Mouse (Mus musculus) heart, embryonic 16.5 days (tissue): ENCODE data around the gene Nradd. TPM values are rescaled to one million over a fixed set of nuclear protein-coding genes. Genes with fewer than 3 reads are reported as not detected.
A peak's percentile ranks its signal among the peaks of the same experiment; 100 is the strongest.

Experiments
- ATAC-seq: fragments of 200-750 bp; cut with Nextera tagmentation; replicated peaks from 2 replicates; pipeline ENCODE4 v1.8.0; 2017; ENCODE audit warnings: moderate number of reproducible peaks; ENCODE audit not compliant: insufficient read depth, low FRiP score; ENCODE audit errors: extremely low read depth
- H3K27ac ChIP-seq: fragments of 300-500 bp; sonication (generic); 2 replicates; pipeline ENCODE4 v1.5.1; 2014; ENCODE audit warnings: mild to moderate bottlenecking, low read length, control low read depth, moderate library complexity
- H3K27me3 ChIP-seq: fragments of 300-500 bp; sonication (generic); 2 replicates; pipeline ENCODE4 v1.6.1; 2014; ENCODE audit warnings: low read length, mixed read lengths; ENCODE audit not compliant: control insufficient read depth, insufficient read depth
- H3K36me3 ChIP-seq: fragments of 300-500 bp; sonication (generic); 2 replicates; pipeline ENCODE4 v1.6.1; 2014; ENCODE audit not compliant: control insufficient read depth, insufficient read depth
- H3K4me1 ChIP-seq: fragments of 300-500 bp; sonication (generic); 2 replicates; pipeline ENCODE4 v1.6.1; 2014; ENCODE audit warnings: low read length, mixed read lengths; ENCODE audit not compliant: control insufficient read depth, insufficient read depth
- H3K4me2 ChIP-seq: fragments of 300-500 bp; sonication (generic); 2 replicates; pipeline ENCODE4 v1.6.1; 2014; ENCODE audit warnings: low read depth, mild to moderate bottlenecking, control low read depth, low read length
- H3K4me3 ChIP-seq: fragments of 300-500 bp; sonication (generic); 2 replicates; pipeline ENCODE4 v1.5.1; 2014; ENCODE audit warnings: mild to moderate bottlenecking, control low read depth, low read length
- H3K9ac ChIP-seq: fragments of 300-500 bp; sonication (generic); 2 replicates; pipeline ENCODE4 v1.6.1; 2014; ENCODE audit warnings: low read length, control low read depth
- H3K9me3 ChIP-seq: fragments of 300-500 bp; sonication (generic); replicated peaks from 2 replicates; pipeline ENCODE4 v1.6.1; 2016; ENCODE audit warnings: low read length; ENCODE audit not compliant: control insufficient read depth
- WGBS: fragments of 180-500 bp; shearing (Covaris S2); extraction: QIAGEN DNeasy Blood & Tissue Kit; methylation state at CpG from one replicate; pipeline ENCODE4 v1.1.7; 2014; 5-methylcytosine and 5-hydroxymethylcytosine counted together
- polyA plus RNA-seq: library from polyadenylated mRNA; unstranded; fragments of >200 nt; fragmentation: Nextera tagmentation; extraction: Ambion mirVana; gene quantifications from 2 replicates; pipeline ENCODE4 v1.2.1, GENCODE M21; 2015

The Nradd gene
- polyA plus RNA-seq, 1 experiment from 2014 or later, result 16.4 TPM

DNA sequence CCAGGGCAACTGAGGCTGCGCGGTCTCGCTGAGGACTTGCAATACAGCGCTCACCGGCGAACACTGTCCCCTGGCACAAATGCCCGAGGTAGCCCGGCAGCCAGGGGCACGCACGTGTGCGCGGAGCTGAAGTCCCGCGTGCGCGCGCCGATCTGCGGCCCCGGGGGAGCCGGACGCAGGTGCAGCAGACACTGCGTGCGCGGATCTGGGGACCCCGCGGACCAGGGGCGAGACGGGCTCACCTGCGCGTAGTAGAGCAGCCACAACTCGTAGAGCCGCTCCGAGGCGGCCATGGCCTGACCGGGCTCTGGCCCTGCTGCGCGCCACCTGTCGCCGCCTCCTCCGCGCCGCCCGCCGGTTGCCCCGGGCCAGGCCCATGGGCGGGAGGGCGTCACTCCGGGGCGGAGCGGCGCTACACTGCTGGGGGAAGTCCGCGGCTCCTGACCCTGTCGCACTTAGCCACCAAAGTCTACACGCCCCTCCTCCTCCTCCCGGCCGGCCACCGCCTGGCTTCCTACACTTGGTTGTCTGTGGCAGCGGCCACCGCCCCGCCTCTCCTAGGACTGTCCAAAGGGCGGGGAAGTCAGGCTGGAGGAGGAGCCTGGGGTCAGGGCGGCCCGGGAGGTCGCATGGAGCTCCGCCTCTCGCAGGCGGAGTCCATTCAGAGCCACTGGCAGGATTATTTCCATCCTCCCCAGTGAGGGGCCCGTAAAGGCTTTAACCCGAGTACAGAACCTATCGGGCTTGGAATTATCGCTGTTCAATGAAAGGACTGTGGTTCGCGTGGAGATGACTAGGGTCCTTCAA lies 29.6 kb upstream of the Nradd start, which contains the start of gene Nbeal2:
Gene Nbeal2, minus strand, starts transcription at position 507 of the 807 bp plus-strand sequence.
- peak within 1 kb of the TSS; percentile 69 for H3K27ac ChIP-seq
- peak within 1 kb of the TSS; percentile 91 for H3K4me2 ChIP-seq
- under 1% methylated on average over 67 of the region's 75 CpGs for WGBS
- ATAC-seq, result peak; percentile 85
- no peaks in the 10 kb centered on the region for H3K36me3 ChIP-seq
- peak within 1 kb of the TSS; percentile 71 for H3K4me3 ChIP-seq
- H3K4me1 ChIP-seq, result peaks cover 39% of the 10 kb centered on the region
- no peaks in the 10 kb centered on the region for H3K9me3 ChIP-seq
- H3K9ac ChIP-seq, result peak within 1 kb of the TSS; percentile 81
- H3K27me3 ChIP-seq, result no peaks in the 10 kb centered on the region

DNA sequence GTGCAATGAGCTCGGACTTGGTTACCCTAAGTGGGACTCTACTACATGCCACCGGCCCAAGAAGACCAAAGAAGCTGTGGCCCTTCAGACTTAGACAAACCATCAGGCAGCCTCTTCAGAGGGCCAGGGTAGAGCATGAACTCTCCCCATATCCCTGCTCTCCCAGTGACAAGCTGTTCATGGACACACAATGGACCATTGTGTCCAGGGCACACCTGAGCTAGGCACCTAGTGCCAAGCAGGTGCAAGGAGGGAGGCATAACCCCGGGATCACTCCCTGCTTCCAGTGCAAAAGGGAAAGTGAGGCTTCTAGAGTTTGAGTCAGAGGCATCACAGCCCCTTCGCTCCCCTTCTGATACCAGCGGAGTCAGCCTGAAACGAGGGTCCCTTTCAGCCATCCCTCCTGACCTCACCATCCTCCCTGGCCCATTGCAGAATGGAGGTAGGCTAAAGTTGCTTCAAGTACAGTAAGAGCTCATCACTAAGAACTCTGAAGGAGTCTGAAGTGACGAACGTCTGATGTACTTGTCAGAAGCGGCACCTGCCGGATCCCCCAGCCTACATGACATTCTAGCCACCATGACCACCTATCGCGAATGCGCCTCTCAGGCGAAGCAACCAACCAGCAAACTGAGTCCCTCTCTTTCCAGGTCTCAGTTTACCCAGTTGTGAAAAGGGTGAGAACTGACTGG lies 28.9 kb upstream of the Nradd start:
- Histone ChIP-seq H3K4me2 (peak overlapping the region; percentile 91), H3K9ac (peak overlapping the region; percentile 81), H3K4me1 (peaks cover 39% of the 10 kb centered on the region), H3K36me3 (no peaks in the 10 kb centered on the region), H3K27me3 (no peaks in the 10 kb centered on the region), H3K9me3 (no peaks in the 10 kb centered on the region), H3K27ac (peak overlapping the region; percentile 46; the same call in 1 of the 2 replicates), H3K4me3 (peak overlapping the region; percentile 71)
- no peak for ATAC-seq
- 19% methylated on average over 14 of the region's 14 CpGs for WGBS

DNA sequence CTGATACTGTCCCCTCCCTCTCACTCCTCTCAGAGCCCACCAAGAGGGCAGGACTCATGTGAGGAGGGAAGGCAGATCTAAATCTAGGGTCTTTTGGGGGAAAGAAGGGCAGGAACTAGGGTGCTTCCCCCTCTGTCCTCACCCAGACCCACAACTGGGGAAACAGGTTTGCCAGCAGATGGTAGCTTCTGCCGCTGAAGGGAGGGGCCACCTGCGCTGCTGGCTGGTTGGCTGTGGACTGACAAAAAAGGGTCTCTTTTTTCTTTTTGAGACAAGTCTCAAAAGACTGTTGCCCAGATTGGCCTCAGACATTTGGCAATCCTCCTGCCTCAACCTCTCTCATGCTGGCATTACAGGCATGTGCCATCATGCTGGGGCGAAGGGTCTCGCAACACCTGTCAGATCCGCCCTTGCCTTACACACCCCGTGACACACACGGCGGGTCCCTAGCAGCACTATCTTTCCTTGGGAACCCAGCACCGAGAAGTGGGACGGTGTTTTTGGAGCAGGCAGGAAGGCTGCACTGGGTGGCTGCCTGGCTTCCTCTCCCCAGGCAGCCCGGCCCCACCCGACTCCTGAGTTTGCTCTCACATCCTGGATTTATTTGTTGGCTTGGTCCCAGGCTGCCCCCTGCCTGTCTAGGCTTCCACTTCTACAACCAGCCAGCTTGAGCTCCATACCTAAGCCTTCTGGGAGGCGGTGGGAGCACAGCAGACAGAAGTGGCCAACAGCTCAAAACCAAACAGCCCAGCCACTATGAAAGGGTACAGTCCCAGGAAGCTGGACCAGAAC lies 27.9 kb upstream of the Nradd start:
- Histone ChIP-seq H3K27ac (peak overlapping the region; percentile 46), H3K9me3 (no peaks in the 10 kb centered on the region), H3K4me3 (peak overlapping the region; percentile 71), H3K9ac (peak overlapping the region; percentile 62), H3K36me3 (no peaks in the 10 kb centered on the region), H3K27me3 (no peaks in the 10 kb centered on the region), H3K4me2 (peak overlapping the region; percentile 91), H3K4me1 (peaks cover 33% of the 10 kb centered on the region)
- no peak for ATAC-seq
- 25% methylated on average over 13 of the region's 13 CpGs for WGBS

DNA sequence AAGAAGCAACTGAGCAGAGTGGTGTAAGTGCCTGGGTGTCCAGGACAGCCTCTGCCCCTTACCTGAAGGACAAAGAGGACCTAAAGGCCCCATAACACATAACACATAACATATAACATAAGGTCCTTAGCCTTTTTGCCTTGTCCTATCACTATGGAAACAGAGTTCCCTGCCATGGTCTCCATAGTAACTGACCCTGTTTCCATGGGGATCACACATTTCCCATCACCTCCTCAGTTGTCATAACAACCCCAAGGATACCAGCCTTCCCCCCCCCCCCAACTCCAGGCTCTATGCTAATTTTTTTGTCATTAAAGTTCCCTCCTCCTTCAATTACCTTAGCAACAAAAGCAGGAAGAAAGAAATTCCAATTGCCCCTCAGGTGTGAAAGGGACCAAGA lies 25.5 kb upstream of the Nradd start:
- no peak overlapping the region for H3K27ac ChIP-seq
- H3K4me1 ChIP-seq, result peaks cover 27% of the 10 kb centered on the region
- no peak overlapping the region for H3K9ac ChIP-seq
- H3K36me3 ChIP-seq, result no peaks in the 10 kb centered on the region
- H3K4me3 ChIP-seq, result no peak overlapping the region
- H3K4me2 ChIP-seq, result no peak overlapping the region
- no peaks in the 10 kb centered on the region for H3K9me3 ChIP-seq
- H3K27me3 ChIP-seq, result no peaks in the 10 kb centered on the region
- no peak for ATAC-seq

DNA sequence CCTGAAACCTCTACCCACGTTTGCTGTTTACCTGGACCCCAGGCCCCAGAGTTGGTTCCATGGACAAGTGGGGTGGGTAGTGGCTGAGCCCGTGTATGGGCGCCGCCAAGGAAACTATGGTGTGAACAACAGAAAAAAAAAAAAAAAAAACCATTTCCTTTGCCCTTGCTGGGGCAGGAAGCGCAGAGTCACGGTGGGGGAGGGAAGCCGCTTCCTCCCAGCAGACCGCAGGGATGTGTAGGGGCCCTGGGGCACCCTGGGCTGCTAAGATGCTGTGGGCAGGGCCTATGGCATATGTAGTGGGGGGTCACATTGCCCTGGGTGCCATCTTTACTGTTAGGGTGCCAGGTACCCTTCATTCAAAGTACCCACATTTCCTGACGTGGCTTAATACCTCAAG lies 21.0 kb upstream of the Nradd start:
- WGBS, result 62% methylated on average over 9 of the region's 9 CpGs
- no peak overlapping the region for H3K9ac ChIP-seq

DNA sequence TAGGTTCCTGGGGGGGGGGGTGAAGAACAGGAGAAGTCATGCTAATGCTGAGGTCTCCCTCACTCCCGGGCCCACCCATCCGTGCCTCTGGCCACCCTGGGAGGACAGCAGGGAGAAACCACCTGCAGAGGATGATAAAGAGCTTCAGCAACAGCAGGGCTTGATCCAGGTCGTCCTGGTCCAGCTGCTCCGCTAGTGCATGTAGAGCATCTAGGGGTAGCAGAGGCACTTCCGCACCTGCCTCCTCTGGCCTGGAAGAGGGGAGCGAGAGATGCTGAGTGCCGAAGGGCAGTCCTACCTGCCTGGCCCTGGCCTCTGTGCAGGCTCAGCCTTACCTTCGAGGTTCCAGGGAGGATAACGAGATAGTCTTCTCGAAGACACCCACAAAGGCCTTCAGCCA lies 20.0 kb upstream of the Nradd start:
- peaks cover 4% of the 10 kb centered on the region for H3K4me1 ChIP-seq
- ATAC-seq, result no peak
- H3K9me3 ChIP-seq, result no peaks in the 10 kb centered on the region
- no peak overlapping the region for H3K4me2 ChIP-seq
- H3K4me3 ChIP-seq, result no peak overlapping the region
- H3K9ac ChIP-seq, result no peak overlapping the region
- 80% methylated on average over 10 of the region's 10 CpGs for WGBS
- H3K27ac ChIP-seq, result no peak overlapping the region
- H3K36me3 ChIP-seq, result no peaks in the 10 kb centered on the region
- H3K27me3 ChIP-seq, result no peaks in the 10 kb centered on the region

More for the DNA sequence above, 21.0 kb upstream of the Nradd start:
- Histone ChIP-seq H3K27me3 (no peaks in the 10 kb centered on the region), H3K4me3 (no peak overlapping the region), H3K4me1 (peaks cover 4% of the 10 kb centered on the region), H3K36me3 (no peaks in the 10 kb centered on the region), H3K4me2 (peak overlapping the region; percentile 41), H3K9me3 (no peaks in the 10 kb centered on the region), H3K27ac (no peak overlapping the region)
- ATAC-seq, result peak; percentile 53; the same call in 1 of the 2 replicates

DNA sequence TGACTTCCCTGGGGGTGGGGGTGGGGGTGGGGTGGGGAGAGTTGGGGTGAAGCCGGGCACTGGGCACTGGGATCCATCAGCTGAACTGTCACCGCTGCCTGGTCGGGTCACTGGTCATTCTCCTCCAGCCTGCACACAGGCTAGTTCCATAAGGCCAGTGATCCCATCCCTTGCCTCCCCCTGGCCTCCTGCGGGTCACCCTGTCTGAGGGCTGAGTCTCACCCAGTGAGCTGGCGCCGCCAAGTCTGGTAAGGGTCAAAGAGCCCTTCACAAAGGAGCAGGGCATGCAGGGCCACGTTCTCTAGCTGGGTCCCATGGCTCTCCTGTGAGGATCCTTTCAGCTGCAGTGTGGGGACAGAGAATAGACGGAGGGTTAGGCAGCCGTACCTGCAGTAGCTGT lies 19.5 kb upstream of the Nradd start:
- H3K4me3 ChIP-seq, result no peak overlapping the region
- ATAC-seq, result no peak
- WGBS, result 53% methylated on average over 9 of the region's 9 CpGs
- H3K27me3 ChIP-seq, result no peaks in the 10 kb centered on the region
- no peaks in the 10 kb centered on the region for H3K36me3 ChIP-seq
- H3K27ac ChIP-seq, result no peak overlapping the region
- no peak overlapping the region for H3K4me2 ChIP-seq
- no peak overlapping the region for H3K9ac ChIP-seq
- H3K4me1 ChIP-seq, result peaks cover 4% of the 10 kb centered on the region
- H3K9me3 ChIP-seq, result no peaks in the 10 kb centered on the region

DNA sequence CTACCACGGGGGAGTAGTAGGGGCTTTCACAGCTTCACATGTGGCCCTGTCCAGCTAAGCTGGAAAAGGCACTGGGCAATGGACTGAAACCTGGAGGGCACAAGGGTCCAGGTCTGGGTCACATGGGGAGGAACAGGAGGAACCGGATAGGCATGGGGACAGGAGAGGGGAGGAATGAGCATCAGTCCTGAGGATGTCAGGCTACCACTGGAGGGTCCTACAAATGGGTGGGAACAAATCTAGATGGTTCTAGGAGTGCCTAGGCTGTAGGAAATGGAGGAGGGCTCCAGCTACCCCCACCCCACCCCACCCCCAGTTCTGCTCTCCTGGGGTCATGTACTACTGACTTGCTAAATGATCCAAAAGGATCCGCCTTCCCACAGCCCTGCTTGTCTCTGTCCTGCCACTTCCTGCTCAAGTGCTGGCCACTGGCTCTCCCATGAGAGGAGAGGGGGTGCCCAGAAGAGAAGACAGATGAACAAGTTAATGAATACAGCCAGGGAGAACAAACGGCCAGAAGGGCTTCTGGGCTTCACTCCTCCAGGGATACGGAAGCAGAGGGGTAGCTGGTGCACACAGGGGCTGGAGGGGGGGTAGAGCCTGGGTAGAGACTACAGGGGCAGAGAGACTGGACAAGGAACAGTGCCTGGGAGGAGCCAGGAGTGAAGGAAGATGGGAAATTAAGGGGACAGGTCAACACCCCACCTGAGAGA lies 18.7 kb upstream of the Nradd start:
- Histone ChIP-seq H3K4me3 (no peak overlapping the region), H3K4me2 (no peak overlapping the region), H3K4me1 (peaks cover 4% of the 10 kb centered on the region), H3K9ac (no peak overlapping the region), H3K27ac (no peak overlapping the region), H3K9me3 (no peaks in the 10 kb centered on the region), H3K36me3 (peaks cover 7% of the 10 kb centered on the region), H3K27me3 (no peaks in the 10 kb centered on the region)
- WGBS, result 49% methylated on average over 5 of the region's 5 CpGs
- ATAC-seq, result no peak
